Comparison of ENCODE assay signal across 10 mouse cellular contexts in the genomic region with DNA sequence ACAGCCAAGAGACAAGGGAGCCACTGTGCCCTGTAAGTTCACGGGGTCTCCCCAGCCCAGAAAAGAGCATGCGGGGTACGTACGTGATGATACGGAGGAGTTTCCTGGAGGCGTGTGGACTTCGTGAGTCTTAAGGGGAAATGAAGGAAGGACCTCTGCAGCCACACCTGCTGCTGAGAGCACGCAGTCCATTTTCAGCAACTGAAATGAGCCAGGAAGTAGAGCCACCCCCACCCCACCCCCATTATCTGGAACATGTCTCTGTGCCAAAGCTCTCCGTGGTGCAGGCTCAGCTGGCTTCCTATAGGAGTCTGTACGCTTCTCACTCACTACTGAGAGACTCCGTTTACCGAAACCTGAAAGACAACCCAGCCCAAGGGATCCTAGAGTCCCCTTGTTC.
"Had no signal": no experiment of that assay in that cellular context is flagged by ENCODE, and none has a peak within 500 bp of the region (broad histone marks: within the 10 kb centered on the region; RNA-seq: fewer than 3 reads in every experiment).

No protein-coding gene starts in this region.

- H3K4me3 ChIP-seq: limb, embryonic 13.5 days; liver, embryonic 15.5 days; midbrain, embryonic 13.5 days had no signal

- DNase-seq: layer of hippocampus, adult 9-11 months; layer of hippocampus, postnatal 36 days; left cerebral cortex, postnatal 4 days; lung, adult 2 months; thymus, postnatal 36 days had no signal

- H3K36me3 ChIP-seq: limb, embryonic 13.5 days; liver, embryonic 15.5 days; midbrain, embryonic 13.5 days had no signal

- H3K27ac ChIP-seq: kidney, postnatal 0 days; limb, embryonic 13.5 days; liver, embryonic 15.5 days; midbrain, embryonic 13.5 days; stomach, postnatal 0 days had no signal

- H3K9ac ChIP-seq: limb, embryonic 13.5 days; liver, embryonic 15.5 days; midbrain, embryonic 13.5 days had no signal
